Mouse (Mus musculus): ENCODE data around the gene Mrpl30. TPM values are rescaled to one million over a fixed set of nuclear protein-coding genes. Genes with fewer than 3 reads are reported as not detected.
A peak's percentile ranks its signal among the peaks of the same experiment; 100 is the strongest.

Gene Mrpl30
- total and polyA plus RNA-seq, 2 experiments from 2014 or later: 45.2 to 298 TPM

DNA sequence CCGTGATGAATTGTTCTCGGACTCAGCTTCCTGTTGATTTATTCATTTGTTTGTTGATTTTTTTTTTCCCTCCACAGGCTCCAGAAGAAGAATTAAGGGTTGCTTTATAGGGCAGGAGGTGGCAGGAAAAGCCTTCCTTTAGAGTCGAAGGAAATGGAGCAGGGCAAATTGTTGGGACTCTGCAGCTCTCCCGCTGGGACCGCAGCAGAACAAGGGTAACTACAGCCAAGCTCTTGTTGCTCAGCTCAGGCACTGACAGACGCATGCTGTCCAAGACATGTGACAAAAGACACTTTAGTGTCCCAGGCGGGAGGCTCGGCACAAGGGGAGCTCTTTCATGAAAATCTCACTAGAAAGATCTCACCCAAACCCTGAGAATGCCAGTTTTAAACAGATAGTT lies 32.3 kb downstream of the Mrpl30 start:
- H3K4me2 ChIP-seq (ENCODE audit: low read depth, low read length): no peak overlapping the region
- no peak overlapping the region for H3K27ac ChIP-seq
- 34% methylated on average over 8 of the region's 8 CpGs for WGBS
- no peak overlapping the region for H3K9ac ChIP-seq (replicated peaks; ENCODE audit: low read length)
- DNase-seq (ENCODE audit: low spot score): peak; percentile 40
- H3K4me1 ChIP-seq (ENCODE audit: insufficient read depth, low read length): no peaks in the 10 kb centered on the region
- H3K4me3 ChIP-seq (ENCODE audit: low read length): no peak overlapping the region
- TF ChIP-seq CTCF (IDR thresholded peaks at IDR 0.05; ENCODE audit: low read depth): no peak
- no peaks in the 10 kb centered on the region for H3K36me3 ChIP-seq (ENCODE audit: insufficient read depth, low read length)
- H3K27me3 ChIP-seq (ENCODE audit: insufficient read depth, low read length): no peaks in the 10 kb centered on the region
- peak; percentile 45; the same call in 1 of the 2 replicates for ATAC-seq
- no peaks in the 10 kb centered on the region for H3K9me3 ChIP-seq (ENCODE audit: low read length)

DNA sequence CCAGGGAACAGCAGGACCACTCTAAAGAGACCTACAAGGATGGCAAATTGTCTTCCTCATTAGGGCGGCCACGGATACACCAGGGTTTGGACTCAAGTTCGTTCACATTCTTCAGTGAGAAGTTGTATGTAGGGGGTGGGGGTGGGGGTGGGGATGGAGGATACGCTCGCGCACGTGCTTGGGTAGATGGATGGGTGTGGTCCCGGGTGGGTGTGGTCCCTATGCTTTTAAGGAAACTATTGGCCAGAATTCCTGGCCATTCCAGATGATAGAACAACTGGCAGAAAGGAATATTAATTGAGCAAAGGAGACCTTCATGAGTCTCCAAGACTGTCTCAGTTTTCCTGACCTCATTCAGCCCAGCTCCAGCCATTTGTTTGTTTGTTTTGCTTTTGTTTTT lies 35.7 kb downstream of the Mrpl30 start:
- Histone ChIP-seq H3K27ac (no peak overlapping the region), H3K4me1 (ENCODE audit: insufficient read depth, low read length) (no peaks in the 10 kb centered on the region), H3K27me3 (ENCODE audit: insufficient read depth, low read length) (no peaks in the 10 kb centered on the region), H3K4me3 (ENCODE audit: low read length) (no peak overlapping the region), H3K4me2 (ENCODE audit: low read depth, low read length) (no peak overlapping the region), H3K9ac (replicated peaks; ENCODE audit: low read length) (no peak overlapping the region), H3K36me3 (ENCODE audit: insufficient read depth, low read length) (no peaks in the 10 kb centered on the region), H3K9me3 (ENCODE audit: low read length) (no peaks in the 10 kb centered on the region)
- ATAC-seq (no peak), DNase-seq (ENCODE audit: low spot score) (no peak)
- 78% methylated on average over 8 of the region's 8 CpGs for WGBS
- TF ChIP-seq CTCF (IDR thresholded peaks at IDR 0.05; ENCODE audit: low read depth): no peak

DNA sequence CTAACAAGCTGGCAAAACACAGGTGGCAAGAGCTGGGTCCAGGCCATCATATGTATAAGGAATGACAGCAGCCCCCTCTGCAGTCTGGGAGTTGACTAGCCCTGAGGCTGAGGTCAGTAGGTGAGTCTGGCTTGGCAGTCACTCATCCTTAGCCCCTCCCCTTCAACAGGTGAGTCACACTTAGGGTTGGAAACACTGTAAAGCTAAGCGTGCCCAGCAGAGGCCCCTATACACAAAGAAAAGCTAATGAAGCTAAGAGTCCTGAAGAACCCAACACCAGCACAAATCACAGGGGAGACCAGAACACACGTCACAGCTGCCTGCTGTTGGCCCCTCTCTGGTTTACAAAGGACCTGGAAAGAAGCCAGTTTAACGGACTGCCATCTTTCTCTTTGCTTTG lies 41.5 kb downstream of the Mrpl30 start:
- no peaks in the 10 kb centered on the region for H3K36me3 ChIP-seq (ENCODE audit: insufficient read depth, low read length)
- no peak overlapping the region for H3K9ac ChIP-seq (replicated peaks; ENCODE audit: low read length)
- WGBS: 18% methylated on average over 3 of the region's 3 CpGs
- H3K4me1 ChIP-seq (ENCODE audit: insufficient read depth, low read length): no peaks in the 10 kb centered on the region
- H3K9me3 ChIP-seq (ENCODE audit: low read length): no peaks in the 10 kb centered on the region
- H3K4me2 ChIP-seq (ENCODE audit: low read depth, low read length): no peak overlapping the region
- TF ChIP-seq CTCF (IDR thresholded peaks at IDR 0.05; ENCODE audit: low read depth): peak; percentile 26; the same call in 1 of the 2 replicates
- H3K27me3 ChIP-seq (ENCODE audit: insufficient read depth, low read length): no peaks in the 10 kb centered on the region
- ATAC-seq: no peak
- H3K27ac ChIP-seq: no peak overlapping the region
- no peak overlapping the region for H3K4me3 ChIP-seq (ENCODE audit: low read length)
- DNase-seq (ENCODE audit: low spot score): peak; percentile 35

Other genes starting within 250 kb of the Mrpl30 start
- 7.1 and 10.0 TPM in 2 replicates for gene 2010300C02Rik, start 170.4 kb upstream of the Mrpl30 start, total RNA-seq (2014; rRNA removed)
- 4.1 and 5.3 TPM in 2 replicates for gene 2010300C02Rik, start 170.4 kb upstream of the Mrpl30 start, polyA plus RNA-seq (2015; fragmentation: Nextera tagmentation; extraction: Ambion mirVana)
- gene Tsga10, start 24.0 kb upstream of the Mrpl30 start, total RNA-seq (2014; rRNA removed): 6.6 and 7.0 TPM in 2 replicates
- 8.1 and 8.2 TPM in 2 replicates for gene Tsga10, start 24.0 kb upstream of the Mrpl30 start, polyA plus RNA-seq (2015; fragmentation: Nextera tagmentation; extraction: Ambion mirVana)
- 9.4 and 14.2 TPM in 2 replicates for gene Lipt1, start 18.7 kb upstream of the Mrpl30 start, total RNA-seq (2014; rRNA removed)
- gene Lipt1, start 18.7 kb upstream of the Mrpl30 start, polyA plus RNA-seq (2015; fragmentation: Nextera tagmentation; extraction: Ambion mirVana): 6.4 and 7.0 TPM in 2 replicates
- 4.1 and 8.3 TPM in 2 replicates for gene Mitd1, start 66 bp upstream of the Mrpl30 start, total RNA-seq (2014; rRNA removed)
- gene Mitd1, start 66 bp upstream of the Mrpl30 start, polyA plus RNA-seq (2015; fragmentation: Nextera tagmentation; extraction: Ambion mirVana): 8.2 and 10.1 TPM in 2 replicates
- not detected in 2 replicates for gene Lyg2, start 26.0 kb downstream of the Mrpl30 start, total RNA-seq (2014; rRNA removed)
- gene Lyg2, start 26.0 kb downstream of the Mrpl30 start, polyA plus RNA-seq (2015; fragmentation: Nextera tagmentation; extraction: Ambion mirVana): not detected in 2 replicates
- gene Lyg1, start 67.3 kb downstream of the Mrpl30 start, total RNA-seq (2014; rRNA removed): not detected in 2 replicates
- not detected in 2 replicates for gene Lyg1, start 67.3 kb downstream of the Mrpl30 start, polyA plus RNA-seq (2015; fragmentation: Nextera tagmentation; extraction: Ambion mirVana)
- 22.9 and 23.3 TPM in 2 replicates for gene Txndc9, start 107.4 kb downstream of the Mrpl30 start, total RNA-seq (2014; rRNA removed)
- gene Txndc9, start 107.4 kb downstream of the Mrpl30 start, polyA plus RNA-seq (2015; fragmentation: Nextera tagmentation; extraction: Ambion mirVana): 114 and 128 TPM in 2 replicates
- 16.2 and 20.7 TPM in 2 replicates for gene Eif5b, start 107.5 kb downstream of the Mrpl30 start, total RNA-seq (2014; rRNA removed)
- gene Eif5b, start 107.5 kb downstream of the Mrpl30 start, polyA plus RNA-seq (2015; fragmentation: Nextera tagmentation; extraction: Ambion mirVana): 18.2 and 21.2 TPM in 2 replicates
- 21.7 and 26.1 TPM in 2 replicates for gene Rev1, start 239.3 kb downstream of the Mrpl30 start, total RNA-seq (2014; rRNA removed)
- gene Rev1, start 239.3 kb downstream of the Mrpl30 start, polyA plus RNA-seq (2015; fragmentation: Nextera tagmentation; extraction: Ambion mirVana): 25.1 and 29.9 TPM in 2 replicates